Mouse (Mus musculus): ENCODE results near the gene Setd3.
"Not testable (repeated sequence)": the region's sequence is repeated elsewhere in the genome, so short reads cannot be mapped to it uniquely, and the experiment has no call there.

The Setd3 gene

GRCm38 (mm10) chr12:108135610-108136208 is 43.4 kb downstream of the Setd3 start:
- no peak for DNase-seq

DNA sequence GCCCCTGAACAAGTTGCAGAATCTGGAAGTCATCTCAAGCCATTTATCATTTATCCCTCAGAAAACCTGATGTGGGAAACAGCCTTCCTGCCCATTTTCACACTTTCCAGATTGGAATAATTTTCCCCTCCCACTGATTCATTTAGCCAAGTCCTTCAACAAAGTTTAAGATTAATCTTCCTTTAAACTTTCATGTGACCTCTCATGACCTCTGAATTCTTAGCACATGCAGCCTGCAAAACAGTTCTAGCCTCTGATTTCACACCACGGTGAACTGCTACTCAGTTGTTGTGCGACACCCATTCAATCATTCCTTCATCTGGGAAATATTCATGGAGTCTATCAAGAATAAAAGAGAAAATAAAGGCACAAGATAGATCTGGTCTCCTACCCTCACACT is 45.9 kb downstream of the Setd3 start:
- no peak for DNase-seq

DNA sequence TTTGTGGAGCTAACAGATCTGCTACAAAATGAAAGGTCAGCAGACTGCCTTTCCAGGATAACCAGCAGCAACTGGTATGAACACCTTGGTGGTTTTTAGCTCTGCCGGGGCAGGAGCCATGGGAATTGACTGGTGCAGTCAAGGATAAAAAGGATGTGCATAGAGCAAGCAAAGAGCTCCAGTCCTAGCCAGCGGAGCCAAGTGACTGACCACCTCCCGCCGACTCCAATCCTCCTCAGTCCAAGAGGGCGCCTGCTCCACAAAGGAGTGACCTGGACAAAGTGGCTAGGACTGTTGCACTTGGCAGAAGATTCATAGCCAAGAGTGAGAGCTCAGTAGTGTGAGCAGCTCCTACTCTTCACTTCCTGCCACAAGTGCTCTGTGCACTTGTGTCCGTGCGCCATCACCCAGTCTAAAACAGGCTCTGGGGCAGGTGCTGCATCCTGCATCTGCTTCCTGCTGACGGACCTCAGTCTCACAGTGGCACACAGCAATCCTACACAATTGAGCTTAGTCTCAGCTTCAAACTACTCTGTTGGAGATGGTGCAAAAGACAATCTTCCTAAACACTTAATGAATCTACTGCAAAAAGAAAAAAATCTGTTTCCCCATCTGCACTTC is 46.6 kb downstream of the Setd3 start:
- peak; percentile 25 to 48 for DNase-seq

- peak; percentile 77 to 79 for DNase-seq
These were observed 57.8 kb downstream of the Setd3 start for GRCm38 (mm10) chr12:108121288-108121687.

GRCm38 (mm10) chr12:108120434-108120833 is 58.7 kb downstream of the Setd3 start:
- no peak for DNase-seq

GRCm38 (mm10) chr12:108119930-108120329 is 59.2 kb downstream of the Setd3 start:
- no peak for DNase-seq

DNA sequence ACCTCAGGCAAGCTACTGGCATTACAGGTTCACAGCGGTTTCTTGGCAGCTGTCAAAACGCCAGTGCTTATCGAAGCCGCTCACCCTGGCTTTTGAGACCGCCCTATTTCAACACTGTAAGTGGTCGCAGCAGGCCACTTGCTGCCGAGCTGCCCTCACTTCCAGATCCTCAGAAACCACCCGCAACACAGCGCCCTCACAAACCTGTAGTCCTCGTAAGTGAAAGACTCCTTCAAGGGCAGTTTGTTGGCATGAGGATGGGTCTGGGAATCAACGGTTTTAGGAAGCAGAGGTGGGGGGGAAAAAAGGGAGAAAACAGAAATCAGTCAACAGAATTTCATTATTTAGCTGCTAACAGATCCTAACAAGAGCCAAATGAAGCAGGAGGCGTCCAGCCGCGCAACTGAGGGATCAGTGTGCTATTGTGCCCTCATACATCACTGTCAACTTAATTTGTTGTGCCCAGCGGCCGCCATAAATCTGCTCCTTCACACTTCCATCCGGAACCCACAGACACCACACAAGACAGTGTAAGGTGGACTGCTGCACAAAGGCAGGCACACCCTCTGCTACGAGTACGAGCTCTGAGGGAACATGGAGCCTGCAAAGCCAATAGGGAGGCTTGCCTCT is 60.1 kb downstream of the Setd3 start:
- no peak for DNase-seq

DNA sequence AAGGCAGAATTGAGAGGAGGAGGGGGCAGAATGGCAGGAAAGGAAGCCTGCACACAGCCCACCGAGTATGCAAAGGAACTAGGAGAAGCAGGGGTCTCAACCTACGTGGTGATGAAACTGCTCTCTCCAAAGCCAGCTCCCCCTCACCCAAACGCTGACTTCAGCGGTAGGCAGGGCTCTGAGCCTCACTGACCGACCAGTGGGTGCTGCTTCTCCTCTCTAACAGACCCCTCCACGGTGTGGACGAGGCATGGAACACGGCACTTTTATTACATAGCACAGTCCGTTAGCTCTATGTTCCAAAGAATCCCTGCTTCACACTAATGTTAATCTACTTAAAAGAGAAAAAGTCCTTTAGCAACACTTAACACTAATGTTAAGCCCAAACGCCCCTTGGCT is 60.6 kb downstream of the Setd3 start:
- no peak for DNase-seq

DNA sequence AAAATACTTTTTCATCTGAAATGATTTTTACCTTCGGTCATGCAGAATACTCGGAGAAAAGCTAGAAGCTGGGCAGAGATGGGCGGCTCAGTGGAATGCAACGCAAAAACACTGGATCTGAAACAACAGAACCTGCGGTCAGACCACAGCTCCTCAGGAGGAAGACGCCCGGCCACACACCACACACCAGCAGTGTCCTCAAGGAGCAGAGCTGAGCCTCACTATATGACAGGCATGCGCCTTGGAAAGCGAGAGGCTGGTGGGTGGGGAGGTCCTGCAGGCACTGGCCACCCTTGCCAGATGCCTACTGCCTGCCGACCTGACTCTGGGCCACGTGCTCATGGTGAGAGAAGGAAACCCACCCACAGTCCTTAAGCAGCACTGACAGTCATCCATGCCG is 67.9 kb downstream of the Setd3 start:
- DNase-seq = no peak

- DNase-seq = no peak
These were observed 68.4 kb downstream of the Setd3 start for GRCm38 (mm10) chr12:108110674-108111073.

GRCm38 (mm10) chr12:108109732-108110131 is 69.4 kb downstream of the Setd3 start:
- DNase-seq = no peak

DNA sequence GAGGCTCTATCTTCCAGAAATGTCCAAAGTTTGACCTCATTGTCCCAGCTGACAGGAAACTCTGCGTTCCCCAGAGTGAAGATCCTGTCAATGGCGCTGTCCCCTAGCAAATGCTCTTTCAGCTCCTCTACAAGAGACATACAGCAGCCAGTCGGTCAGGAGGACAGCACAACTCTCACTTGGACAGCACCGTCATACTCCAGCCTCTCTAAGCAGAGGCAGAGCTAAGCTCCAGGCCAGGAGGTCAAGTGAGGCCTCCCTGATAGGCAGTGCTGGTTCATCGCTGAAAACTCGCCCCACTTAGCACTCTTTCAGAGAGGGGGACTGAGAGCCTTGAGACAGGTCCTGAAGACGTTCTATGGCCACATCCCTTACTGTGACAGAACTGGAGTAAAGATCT is 70.5 kb downstream of the Setd3 start:
- DNase-seq = not testable (repeated sequence)

DNA sequence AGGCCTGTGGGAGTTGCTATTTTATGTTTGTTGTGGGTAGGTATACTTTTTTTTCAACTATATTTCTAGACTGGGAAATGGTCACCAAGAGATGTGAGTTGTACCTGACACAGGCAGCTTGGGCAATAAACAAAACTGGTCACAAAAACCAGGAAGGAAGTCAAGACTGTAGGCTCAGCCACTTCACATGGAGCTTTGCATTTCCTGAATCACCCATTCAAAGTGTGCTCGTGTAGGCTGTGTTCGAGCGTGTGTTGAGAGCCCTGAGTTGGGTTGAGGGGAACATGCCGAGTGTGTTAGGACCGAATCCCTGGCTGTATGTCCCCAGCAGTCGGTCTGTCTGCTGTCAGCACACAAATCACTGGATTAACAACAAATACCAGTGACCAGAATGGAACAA is 75.8 kb downstream of the Setd3 start:
- DNase-seq = no peak

GRCm38 (mm10) chr12:108102119-108102518 is 77.0 kb downstream of the Setd3 start:
- no peak for DNase-seq

GRCm38 (mm10) chr12:108100181-108100580 is 78.9 kb downstream of the Setd3 start:
- DNase-seq = no peak

- DNase-seq = peak; percentile 29 to 41
These were observed 80.7 kb downstream of the Setd3 start for GRCm38 (mm10) chr12:108098201-108098980.

DNA sequence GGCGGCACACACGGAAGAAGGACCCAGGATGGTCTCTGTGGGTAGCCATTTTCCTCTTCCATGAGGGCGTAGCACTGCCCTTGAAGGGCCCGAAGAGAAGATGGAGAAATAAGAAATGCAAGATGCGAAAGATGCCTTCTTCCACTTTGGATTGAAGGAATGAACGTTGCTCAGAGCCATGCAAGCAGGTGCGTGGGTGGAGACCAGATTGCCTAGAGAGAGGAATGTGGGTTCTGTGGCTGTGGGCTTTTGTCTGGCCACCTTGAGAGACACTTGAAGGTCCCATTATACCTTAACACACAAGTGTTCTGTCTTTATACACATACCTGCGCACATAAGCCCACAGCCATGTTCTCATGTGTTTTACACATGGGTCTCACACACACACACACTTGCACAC is 81.5 kb downstream of the Setd3 start:
- DNase-seq = no peak

DNA sequence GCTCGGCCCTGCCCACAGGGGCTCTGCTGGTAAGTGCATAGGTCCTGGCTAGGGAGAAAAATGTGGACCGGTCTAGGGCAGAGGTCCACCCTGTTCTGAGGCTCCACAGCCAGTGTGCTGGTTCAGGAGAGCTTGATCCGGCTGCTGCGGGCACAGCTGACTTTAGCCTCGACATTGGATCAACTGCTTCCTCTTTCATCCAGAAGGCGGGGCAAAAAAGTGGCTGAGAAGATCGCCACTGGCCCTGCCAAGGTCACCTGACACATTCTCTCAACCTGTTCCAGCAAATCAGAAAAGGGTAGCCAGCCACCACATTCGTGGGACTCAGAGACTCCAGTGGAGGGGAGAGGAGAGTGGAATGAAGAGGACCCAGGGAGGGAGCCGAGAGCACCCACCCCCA is 90.9 kb downstream of the Setd3 start:
- no peak for DNase-seq

- DNase-seq = no peak
These were observed 91.6 kb downstream of the Setd3 start for GRCm38 (mm10) chr12:108087489-108087888.

- DNase-seq = peak in 1 of 2 experiments; percentile 28
These were observed 100.9 kb downstream of the Setd3 start for GRCm38 (mm10) chr12:108078122-108078752.

- no peak for DNase-seq
These were observed 106.2 kb downstream of the Setd3 start for GRCm38 (mm10) chr12:108072907-108073306.

GRCm38 (mm10) chr12:108070685-108071662 is 108.1 kb downstream of the Setd3 start:
- DNase-seq = peak; percentile 31 to 54

Measured in kidney, postnatal 4 days (tissue).